Mouse (Mus musculus) MN1 (cell line): ENCODE measurements around the gene Eif4e2.

Experiments used
- DNase-seq: peaks from one replicate; pipeline ENCODE4 v3.0.0-alpha.2; 2016; ENCODE audit warnings: low spot score

Gene Eif4e2

GRCm38 (mm10) chr1:87213735-87214704 lies at the start of gene Eif4e2:
Gene Eif4e2 (plus strand): TSS chr1:87213914.
- peak; percentile 97 for DNase-seq

- DNase-seq: no peak
These were observed 49.4 kb upstream of the Eif4e2 start for GRCm38 (mm10) chr1:87164164-87164795.

GRCm38 (mm10) chr1:87164796-87165184 lies 48.9 kb upstream of the Eif4e2 start:
- no peak for DNase-seq

- DNase-seq: peak; percentile 65
These were observed 43.3 kb upstream of the Eif4e2 start for GRCm38 (mm10) chr1:87170458-87170857.

GRCm38 (mm10) chr1:87171312-87171711 lies 42.4 kb upstream of the Eif4e2 start:
- no peak for DNase-seq

- peak; percentile 71 for DNase-seq
These were observed 41.4 kb upstream of the Eif4e2 start for GRCm38 (mm10) chr1:87172316-87172715.

- DNase-seq: peak; percentile 41
These were observed 39.4 kb upstream of the Eif4e2 start for GRCm38 (mm10) chr1:87174006-87174955.

- DNase-seq: peak; percentile 91
These were observed 37.8 kb upstream of the Eif4e2 start for GRCm38 (mm10) chr1:87175852-87176292.

- peak; percentile 70 for DNase-seq
These were observed 32.8 kb upstream of the Eif4e2 start for GRCm38 (mm10) chr1:87180896-87181295.

GRCm38 (mm10) chr1:87183013-87183412 lies 30.7 kb upstream of the Eif4e2 start, which contains the start of gene Prss56:
Gene Prss56 (plus strand): TSS chr1:87183313.
- no peak for DNase-seq

GRCm38 (mm10) chr1:87183998-87184750 lies 29.5 kb upstream of the Eif4e2 start:
- DNase-seq: no peak

GRCm38 (mm10) chr1:87184751-87185139 lies 29.0 kb upstream of the Eif4e2 start:
- DNase-seq: peak; percentile 71

- DNase-seq: no peak
These were observed 28.2 kb upstream of the Eif4e2 start for GRCm38 (mm10) chr1:87185526-87185925.

- DNase-seq: no peak
These were observed 27.3 kb upstream of the Eif4e2 start for GRCm38 (mm10) chr1:87186261-87187036.

GRCm38 (mm10) chr1:87187037-87187355 lies 26.7 kb upstream of the Eif4e2 start:
- peak; percentile 82 for DNase-seq

GRCm38 (mm10) chr1:87190429-87190828 lies 23.3 kb upstream of the Eif4e2 start, which contains the start of gene Chrnd:
Gene Chrnd (plus strand): TSS chr1:87190607.
- no peak for DNase-seq

- peak; percentile 52 for DNase-seq
These were observed 16.4 kb upstream of the Eif4e2 start for GRCm38 (mm10) chr1:87197296-87197695.

- no peak for DNase-seq
These were observed 15.3 kb upstream of the Eif4e2 start for GRCm38 (mm10) chr1:87198119-87199065.

GRCm38 (mm10) chr1:87200811-87201210 lies 12.9 kb upstream of the Eif4e2 start:
- DNase-seq: no peak
